Mouse (Mus musculus): ENCODE measurements around the gene Smad1.

The Smad1 gene

GRCm38 (mm10) chr8:79381771-79382170 is 17.5 kb downstream of the Smad1 start:
- no peak for DNase-seq

- DNase-seq, result no peak
These were observed 18.9 kb downstream of the Smad1 start for GRCm38 (mm10) chr8:79380386-79380785.

GRCm38 (mm10) chr8:79379971-79380370 is 19.3 kb downstream of the Smad1 start:
- DNase-seq, result no peak

DNA sequence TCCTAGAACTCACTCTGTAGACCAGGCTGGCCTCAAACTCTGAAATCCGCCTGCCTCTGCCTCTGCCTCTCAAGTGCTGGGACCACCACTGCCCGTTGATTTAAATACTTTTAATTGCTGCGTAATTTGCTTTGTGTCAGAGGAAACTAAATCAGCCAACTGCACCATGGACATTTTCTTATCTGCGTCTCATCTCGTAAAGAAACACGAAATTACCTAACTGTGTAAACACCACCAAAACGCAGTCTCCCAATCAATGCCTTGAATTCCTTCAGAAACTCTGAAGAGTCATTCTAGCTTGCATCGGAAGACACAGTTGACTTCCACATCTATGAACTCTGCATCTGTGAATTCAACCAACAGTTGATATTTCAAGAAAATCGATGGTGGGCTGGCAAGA is 22.7 kb downstream of the Smad1 start:
- no peak for DNase-seq

- no peak for DNase-seq
These were observed 23.6 kb downstream of the Smad1 start for GRCm38 (mm10) chr8:79375775-79376123.

DNA sequence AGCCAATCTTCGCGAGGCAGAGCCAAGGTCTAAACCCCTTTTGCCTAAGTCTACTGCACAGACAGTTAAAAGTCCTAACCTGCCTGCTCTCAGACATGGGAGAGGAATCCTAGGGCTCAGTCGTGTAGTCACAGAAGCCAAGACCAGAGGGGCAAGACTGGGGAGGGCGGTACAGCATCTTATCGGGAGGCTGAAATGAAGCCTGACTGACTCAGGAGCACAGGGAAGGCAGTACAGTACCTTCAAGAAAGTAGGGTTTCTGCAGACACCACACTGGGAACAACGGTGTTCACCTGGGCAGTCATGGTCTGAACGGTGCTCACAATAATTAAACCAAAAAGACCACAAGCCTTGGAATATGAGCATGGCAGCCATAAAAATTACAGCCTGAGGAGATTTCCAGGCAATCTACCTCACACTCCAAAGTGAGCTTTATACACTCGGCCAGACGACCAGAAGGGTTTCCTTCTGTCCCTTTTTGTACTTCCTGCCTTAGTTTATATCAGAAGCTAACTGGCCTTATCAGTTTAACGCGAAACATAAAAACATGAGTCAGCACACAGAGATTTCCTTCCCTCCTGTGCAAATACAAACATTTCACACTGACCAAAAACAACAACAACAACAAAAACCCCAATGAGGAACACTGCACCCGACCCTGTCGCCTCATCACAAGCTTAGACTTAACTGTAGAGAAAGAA is 24.1 kb downstream of the Smad1 start:
- no peak for DNase-seq

DNA sequence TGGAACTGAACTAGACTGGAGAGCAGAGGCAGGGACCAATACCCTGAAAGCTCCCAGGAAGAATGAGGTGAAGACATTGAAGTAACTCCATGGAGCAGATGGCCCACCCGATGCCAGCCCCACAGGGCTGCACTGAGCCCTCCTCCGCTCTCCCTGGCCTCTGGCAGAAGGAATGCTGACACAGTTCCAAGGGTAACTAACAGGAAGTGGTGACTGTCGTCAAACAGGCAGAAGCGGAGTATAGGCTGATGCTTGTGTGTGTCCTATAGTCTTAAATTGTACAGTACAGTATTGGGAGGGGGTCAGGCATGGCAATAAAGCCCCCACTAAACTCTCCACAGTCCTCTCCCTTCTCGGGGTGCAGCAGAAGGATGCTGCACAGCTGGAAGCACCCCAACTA is 24.9 kb downstream of the Smad1 start:
- peak; percentile 57 for DNase-seq

GRCm38 (mm10) chr8:79373563-79373962 is 25.8 kb downstream of the Smad1 start:
- DNase-seq, result peak; percentile 52

DNA sequence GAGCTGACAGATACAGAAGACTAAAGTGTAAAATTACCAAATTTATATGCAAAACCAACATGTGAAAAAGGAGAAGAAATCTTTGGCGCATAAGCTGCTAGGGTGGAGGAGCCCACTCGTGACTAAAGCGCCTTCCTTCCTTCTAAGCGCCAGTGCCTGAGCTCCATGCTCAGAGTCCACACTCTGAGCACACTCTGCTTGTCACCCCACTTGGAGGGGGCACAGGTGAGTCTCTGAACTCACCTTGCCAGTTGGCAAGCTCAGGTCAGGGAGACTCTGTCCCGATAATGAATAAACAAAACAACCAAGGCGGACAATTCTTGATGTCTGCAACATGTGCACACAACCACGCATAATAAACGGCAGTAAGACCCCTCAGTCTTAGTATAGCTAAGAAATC is 26.4 kb downstream of the Smad1 start:
- no peak for DNase-seq

DNA sequence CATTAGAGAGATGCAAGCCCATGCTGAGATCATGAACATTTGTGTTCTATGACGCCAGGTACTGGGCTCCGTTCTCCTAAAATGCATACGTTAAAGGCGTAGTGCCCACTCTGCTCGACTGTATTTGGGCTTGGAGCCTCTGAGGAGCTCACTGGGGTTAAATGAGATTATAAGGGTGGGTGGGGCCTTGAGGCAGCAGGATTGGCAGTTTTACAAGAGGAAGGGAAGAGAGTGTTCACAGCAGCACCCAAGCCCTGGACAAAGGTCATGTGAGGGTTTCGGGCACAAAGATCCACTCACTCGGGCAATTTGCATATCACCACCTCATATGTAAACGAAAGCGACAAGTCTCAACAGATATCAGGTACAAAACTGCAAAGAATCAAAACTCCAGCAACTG is 26.8 kb downstream of the Smad1 start:
- DNase-seq, result no peak

DNA sequence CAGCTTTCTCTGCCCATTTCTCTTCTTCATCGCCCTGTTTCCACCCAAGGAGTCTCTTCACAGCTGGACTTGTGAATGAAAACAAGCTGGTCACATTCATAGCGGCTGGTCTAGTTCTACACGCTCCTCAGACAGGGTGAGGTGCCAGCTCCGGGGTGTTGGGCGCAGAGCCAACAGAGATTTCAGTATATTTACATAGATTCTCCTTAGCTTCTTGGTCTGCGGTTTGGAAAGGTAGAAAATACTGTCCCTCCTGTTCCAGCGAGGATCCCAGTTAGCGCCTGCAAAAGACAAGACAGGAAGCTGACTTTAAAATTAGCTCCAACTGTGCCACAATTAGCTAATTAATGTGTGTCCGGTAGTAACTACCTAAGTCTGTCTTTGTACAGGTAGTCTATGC is 27.2 kb downstream of the Smad1 start:
- no peak for DNase-seq

GRCm38 (mm10) chr8:79370646-79371290 is 28.6 kb downstream of the Smad1 start:
- DNase-seq, result no peak

DNA sequence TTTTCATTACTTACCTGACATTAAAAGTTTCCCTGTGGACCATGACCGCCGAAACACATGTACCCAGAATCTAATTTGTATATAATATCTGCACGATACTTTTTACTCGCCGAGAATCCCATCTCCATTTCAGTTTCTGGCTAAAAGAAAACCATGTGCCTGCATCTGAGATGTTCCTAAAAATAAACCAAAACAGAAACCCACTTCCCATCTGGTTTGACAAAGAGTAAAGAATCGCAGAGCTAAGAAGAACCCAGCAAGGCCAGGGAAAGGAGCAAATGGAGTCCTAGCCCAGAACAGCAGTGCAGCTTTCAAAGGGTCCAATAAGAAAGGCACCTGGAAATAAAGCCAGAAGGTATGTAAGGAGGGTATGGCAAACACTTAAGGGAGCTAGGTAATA is 30.2 kb downstream of the Smad1 start:
- no peak for DNase-seq

- DNase-seq, result no peak
These were observed 31.4 kb downstream of the Smad1 start for GRCm38 (mm10) chr8:79367959-79368358.

- no peak for DNase-seq
These were observed 32.0 kb downstream of the Smad1 start for GRCm38 (mm10) chr8:79367350-79367749.

GRCm38 (mm10) chr8:79366227-79366626 is 33.1 kb downstream of the Smad1 start:
- DNase-seq, result no peak

DNA sequence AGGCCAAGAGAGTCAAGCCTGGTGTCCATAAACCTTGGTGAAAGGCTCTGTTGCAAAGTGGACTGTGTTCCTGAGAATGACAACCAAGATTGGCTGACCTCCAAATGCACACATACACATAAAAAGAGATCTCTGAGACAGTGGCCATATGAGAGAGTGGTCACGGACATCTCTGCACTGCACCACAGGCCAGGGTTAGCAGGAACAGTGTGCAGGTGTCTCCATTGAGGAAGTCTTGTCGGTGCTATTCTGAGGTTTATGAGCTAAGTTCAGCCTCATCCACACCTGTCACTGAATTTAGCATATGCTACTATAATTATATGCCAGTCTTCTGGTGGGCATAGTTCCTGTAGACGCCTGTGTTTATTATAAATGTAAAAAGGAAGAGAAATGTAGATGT is 33.6 kb downstream of the Smad1 start:
- DNase-seq, result peak; percentile 66

GRCm38 (mm10) chr8:79364806-79365205 is 34.5 kb downstream of the Smad1 start:
- DNase-seq, result no peak

GRCm38 (mm10) chr8:79362430-79362829 is 36.9 kb downstream of the Smad1 start:
- DNase-seq, result no peak

GRCm38 (mm10) chr8:79360774-79361527 is 38.4 kb downstream of the Smad1 start:
- DNase-seq, result no peak

DNA sequence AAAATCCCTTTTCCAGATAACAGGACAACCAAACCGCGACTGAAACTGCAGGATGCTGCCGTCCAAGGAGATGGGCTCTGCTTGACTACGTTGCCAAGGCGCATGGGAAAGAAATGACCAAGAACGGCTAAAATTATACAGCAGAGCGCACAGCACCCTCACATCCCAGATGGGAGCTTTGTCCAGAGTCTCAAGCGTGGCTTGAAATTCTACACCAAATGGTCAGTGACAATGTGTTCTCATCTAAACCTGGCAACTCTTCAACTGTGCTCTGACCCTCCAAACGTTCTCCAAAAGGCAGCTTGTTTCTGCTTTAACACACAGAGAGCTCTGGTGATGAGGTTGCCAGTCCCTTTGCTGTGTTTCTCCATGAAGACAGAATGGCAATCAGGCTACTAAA is 39.0 kb downstream of the Smad1 start:
- peak; percentile 60 for DNase-seq

DNA sequence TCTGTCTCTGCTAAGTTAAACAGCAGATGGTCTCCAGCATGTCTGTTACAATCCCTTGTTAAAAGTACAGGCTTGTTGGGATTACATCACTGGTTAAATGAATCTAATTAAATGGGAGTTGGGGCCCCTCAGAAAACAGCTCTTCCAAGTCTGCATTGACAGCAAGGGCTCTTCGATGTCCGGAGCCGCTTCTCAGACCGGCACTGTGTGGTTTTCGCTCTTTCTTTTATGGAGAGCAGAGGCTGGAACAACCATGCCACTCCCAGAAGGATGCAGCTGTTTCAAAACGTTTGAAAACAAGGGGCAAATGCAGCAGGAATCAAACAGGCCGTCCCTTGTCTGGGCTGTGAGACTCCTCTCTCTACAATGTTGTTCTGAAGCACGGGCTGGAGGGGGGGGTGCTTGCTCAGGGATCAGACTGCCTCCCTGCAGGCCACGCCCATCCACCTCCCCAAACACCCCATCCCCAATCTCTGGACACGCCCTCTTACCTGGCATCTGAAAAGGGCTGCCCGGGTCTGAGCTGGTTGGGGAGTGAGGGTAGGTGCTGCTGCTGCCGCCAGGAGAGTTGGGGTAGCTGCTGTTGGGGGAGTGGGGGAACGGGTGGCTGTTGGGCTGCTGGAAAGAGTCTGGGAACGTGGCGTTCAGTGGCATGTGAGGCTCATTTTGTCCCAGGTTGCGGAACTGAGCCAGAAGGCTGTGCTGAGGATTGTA is 43.4 kb downstream of the Smad1 start:
- no peak for DNase-seq

GRCm38 (mm10) chr8:79354009-79354408 is 45.3 kb downstream of the Smad1 start:
- DNase-seq, result no peak

DNA sequence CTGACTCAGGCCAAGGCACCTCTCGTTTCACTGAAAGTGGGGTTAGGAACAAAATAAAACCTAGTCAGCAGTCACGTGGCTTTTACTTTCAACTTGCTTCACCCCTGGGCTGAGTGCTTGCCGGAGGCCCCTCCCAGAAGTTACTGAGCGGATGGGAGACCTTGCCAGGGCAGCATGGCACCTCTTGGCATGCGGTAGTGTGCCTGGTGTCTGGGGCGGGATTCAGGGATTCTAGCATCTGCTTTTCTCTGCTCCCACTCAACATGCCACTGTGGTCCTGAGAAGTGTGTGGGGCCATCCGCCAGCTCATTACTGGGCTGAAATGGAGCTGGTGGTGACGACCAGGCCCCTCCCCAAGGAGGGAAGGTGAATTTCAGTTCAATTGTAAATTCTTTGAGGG is 47.4 kb downstream of the Smad1 start:
- DNase-seq, result no peak
